ENCODE assay signal across 8 mouse cellular contexts in genomic region chr7:118584926-118585325, GRCm38 (mm10). TPM values are rescaled to one million over a fixed set of nuclear protein-coding genes. Genes with fewer than 3 reads are reported as not detected.
DNase-seq lines count a peak whose midpoint lies in the region; ATAC-seq and TF ChIP-seq lines count a peak whose summit lies in the region.

No protein-coding gene starts in this region.

- no peak for DNase-seq in lung, embryonic 14.5 days
- DNase-seq in lung, postnatal 36 days: no peak
- no peak for DNase-seq in limb, embryonic 11.5 days (ENCODE audit: low spot score)
- DNase-seq in adrenal gland, adult 18-20 months (ENCODE audit: low spot score in 2 of 2): no peak
- no peak for DNase-seq in thymus, postnatal 4 days

- H3K27ac ChIP-seq in lung, embryonic 14.5 days (ENCODE audit: low read depth): no peak overlapping the region
- peak overlapping the region; percentile 69; the same call in 1 of the 2 replicates for H3K27ac ChIP-seq in forebrain, embryonic 13.5 days
- H3K27ac ChIP-seq in limb, embryonic 11.5 days (replicated peaks; ENCODE audit: low read depth, low read length): no peak overlapping the region
- peak overlapping the region; percentile 57; the same call in 1 of the 2 replicates for H3K27ac ChIP-seq in neural tube, embryonic 15.5 days (replicated peaks)

- WGBS in lung, embryonic 14.5 days: 54% methylated on average over 5 of the region's 5 CpGs
- WGBS in forebrain, embryonic 13.5 days: 66% methylated on average over 5 of the region's 5 CpGs
- 73% methylated on average over 5 of the region's 5 CpGs for WGBS in limb, embryonic 11.5 days
- WGBS in neural tube, embryonic 15.5 days: 65% methylated on average over 5 of the region's 5 CpGs

- H3K27me3 ChIP-seq in lung, embryonic 14.5 days (ENCODE audit: insufficient read depth, low read length): no peaks in the 10 kb centered on the region
- no peaks in the 10 kb centered on the region for H3K27me3 ChIP-seq in forebrain, embryonic 13.5 days
- no peaks in the 10 kb centered on the region for H3K27me3 ChIP-seq in limb, embryonic 11.5 days (ENCODE audit: control insufficient read depth, insufficient read depth, low read length)
- H3K27me3 ChIP-seq in neural tube, embryonic 15.5 days (replicated peaks): no peaks in the 10 kb centered on the region

- peak overlapping the region; percentile 94 for H3K4me2 ChIP-seq in lung, embryonic 14.5 days
- peak overlapping the region; percentile 74 for H3K4me2 ChIP-seq in forebrain, embryonic 13.5 days
- H3K4me2 ChIP-seq in limb, embryonic 11.5 days (ENCODE audit: low read depth, severe bottlenecking): peak overlapping the region; percentile 93
- H3K4me2 ChIP-seq in neural tube, embryonic 15.5 days: peak overlapping the region; percentile 81

- peak overlapping the region; percentile 57 for H3K4me3 ChIP-seq in lung, embryonic 14.5 days (ENCODE audit: low read depth, low read length)
- H3K4me3 ChIP-seq in forebrain, embryonic 13.5 days: peak overlapping the region; percentile 68
- H3K4me3 ChIP-seq in limb, embryonic 11.5 days (ENCODE audit: low read depth, low read length): peak overlapping the region; percentile 62
- peak overlapping the region; percentile 62 for H3K4me3 ChIP-seq in neural tube, embryonic 15.5 days (replicated peaks)

- 0 out of 2 replicates have a peak, but pooled peaks cover 2% of the 10 kb centered on the region for H3K4me1 ChIP-seq in lung, embryonic 14.5 days (ENCODE audit: insufficient read depth)
- peaks cover 35% of the 10 kb centered on the region for H3K4me1 ChIP-seq in forebrain, embryonic 13.5 days
- 0 out of 2 replicates have a peak, but pooled peaks cover 3% of the 10 kb centered on the region for H3K4me1 ChIP-seq in limb, embryonic 11.5 days (ENCODE audit: control insufficient read depth, insufficient read depth, low read length)
- peaks cover 10% of the 10 kb centered on the region for H3K4me1 ChIP-seq in neural tube, embryonic 15.5 days

- H3K9me3 ChIP-seq in lung, embryonic 14.5 days (ENCODE audit: low read depth, low read length): no peaks in the 10 kb centered on the region
- peaks cover 9% of the 10 kb centered on the region for H3K9me3 ChIP-seq in forebrain, embryonic 13.5 days (replicated peaks)
- no peaks in the 10 kb centered on the region for H3K9me3 ChIP-seq in limb, embryonic 11.5 days (ENCODE audit: control insufficient read depth, low read length)
- no peaks in the 10 kb centered on the region for H3K9me3 ChIP-seq in neural tube, embryonic 15.5 days (replicated peaks)

- ATAC-seq in lung, embryonic 14.5 days (ENCODE audit: insufficient read depth): peak; percentile 37; the same call in 1 of the 2 replicates
- ATAC-seq in forebrain, embryonic 13.5 days: peak; percentile 37; the same call in 1 of the 2 replicates
- peak; percentile 23; the same call in 1 of the 2 replicates for ATAC-seq in limb, embryonic 11.5 days (ENCODE audit: insufficient number of reproducible peaks, low FRiP score, low TSS enrichment, low read depth)
- 0 out of 2 replicates have a peak, but pooled peaks have one; percentile 32 for ATAC-seq in neural tube, embryonic 15.5 days (ENCODE audit: low FRiP score)
- no peak for ATAC-seq in erythroblast, adult 5-6 weeks (replicated peaks; ENCODE audit: low FRiP score, poor library complexity, severe bottlenecking)

- no peak for TF ChIP-seq CTCF in lung, embryonic 14.5 days (IDR thresholded peaks at IDR 0.05; ENCODE audit: low read depth)

- peak overlapping the region; percentile 66; the same call in 1 of the 2 replicates for H3K9ac ChIP-seq in lung, embryonic 14.5 days
- no peak overlapping the region for H3K9ac ChIP-seq in forebrain, embryonic 13.5 days
- H3K9ac ChIP-seq in limb, embryonic 11.5 days (ENCODE audit: low read length): no peak overlapping the region
- no peak overlapping the region for H3K9ac ChIP-seq in neural tube, embryonic 15.5 days (replicated peaks)

- H3K36me3 ChIP-seq in lung, embryonic 14.5 days (ENCODE audit: insufficient read depth): no peaks in the 10 kb centered on the region
- peaks cover 17% of the 10 kb centered on the region for H3K36me3 ChIP-seq in forebrain, embryonic 13.5 days (ENCODE audit: poor library complexity, severe bottlenecking)
- no peaks in the 10 kb centered on the region for H3K36me3 ChIP-seq in limb, embryonic 11.5 days (ENCODE audit: control insufficient read depth, insufficient read depth, low read length)
- H3K36me3 ChIP-seq in neural tube, embryonic 15.5 days: no peaks in the 10 kb centered on the region

RNA-seq across cellular contexts. Expression of gene Tmc7, which starts 0.4 kb away (rescaled TPM):
- 1.7 and 2.2 TPM in 2 replicates for polyA plus RNA-seq in lung, embryonic 14.5 days (2014; fragmentation: Nextera tagmentation; extraction: Ambion mirVana)
- polyA plus RNA-seq in forebrain, embryonic 13.5 days (2015; fragmentation: Nextera tagmentation; extraction: Ambion mirVana): 8.4 and 8.8 TPM in 2 replicates
- polyA plus RNA-seq in limb, embryonic 11.5 days (2014; fragmentation: Nextera tagmentation; extraction: Ambion mirVana): 4.4 and 4.6 TPM in 2 replicates
- polyA plus RNA-seq in neural tube, embryonic 15.5 days (2015; fragmentation: Nextera tagmentation; extraction: Ambion mirVana): 5.5 and 6.2 TPM in 2 replicates
- total RNA-seq in adrenal gland, adult 18-20 months (2021): 1 to 10 TPM in 1 of 2 experiments, under 1 TPM in 1; 0.36 to 1.3 TPM
- total RNA-seq in erythroblast, adult 5-6 weeks (2015; ENCODE audit: low replicate concordance): not detected in 2 replicates
- total RNA-seq in erythroblast, adult 5-6 weeks (2017; ENCODE audit: low replicate concordance): 0.14 TPM in 1 of 2 replicates, not detected in the other

RNA-seq across cellular contexts. Expression of gene Tmc5, which starts 12.2 kb away (rescaled TPM):
- polyA plus RNA-seq in lung, embryonic 14.5 days (2014; fragmentation: Nextera tagmentation; extraction: Ambion mirVana): 0.08 TPM in 1 of 2 replicates, not detected in the other
- polyA plus RNA-seq in forebrain, embryonic 13.5 days (2015; fragmentation: Nextera tagmentation; extraction: Ambion mirVana): 0.28 and 0.37 TPM in 2 replicates
- not detected in 2 replicates for polyA plus RNA-seq in limb, embryonic 11.5 days (2014; fragmentation: Nextera tagmentation; extraction: Ambion mirVana)
- polyA plus RNA-seq in neural tube, embryonic 15.5 days (2015; fragmentation: Nextera tagmentation; extraction: Ambion mirVana): 0.33 and 1.8 TPM in 2 replicates
- under 1 TPM in 1 of 2 experiments, not detected in 1; 0.06 TPM for total RNA-seq in adrenal gland, adult 18-20 months (2021)
- not detected in 2 replicates for total RNA-seq in erythroblast, adult 5-6 weeks (2015; ENCODE audit: low replicate concordance)
- not detected in 2 replicates for total RNA-seq in erythroblast, adult 5-6 weeks (2017; ENCODE audit: low replicate concordance)

RNA-seq across cellular contexts. Expression of gene Coq7, which starts 51.8 kb away (rescaled TPM):
- 117 and 132 TPM in 2 replicates for polyA plus RNA-seq in lung, embryonic 14.5 days (2014; fragmentation: Nextera tagmentation; extraction: Ambion mirVana)
- 109 and 119 TPM in 2 replicates for polyA plus RNA-seq in forebrain, embryonic 13.5 days (2015; fragmentation: Nextera tagmentation; extraction: Ambion mirVana)
- 106 and 111 TPM in 2 replicates for polyA plus RNA-seq in limb, embryonic 11.5 days (2014; fragmentation: Nextera tagmentation; extraction: Ambion mirVana)
- polyA plus RNA-seq in neural tube, embryonic 15.5 days (2015; fragmentation: Nextera tagmentation; extraction: Ambion mirVana): 107 and 113 TPM in 2 replicates
- total RNA-seq in adrenal gland, adult 18-20 months (2021): 10 to 100 TPM; 38.7 to 56.5 TPM
- 8.5 and 8.6 TPM in 2 replicates for total RNA-seq in erythroblast, adult 5-6 weeks (2015; ENCODE audit: low replicate concordance)
- 2.2 and 5.3 TPM in 2 replicates for total RNA-seq in erythroblast, adult 5-6 weeks (2017; ENCODE audit: low replicate concordance)

Comparison
In these comparisons a context has a peak if more than half of its experiments do, and no peak if none do; other contexts are left out.
1. H3K27ac ChIP-seq: peak in forebrain, embryonic 13.5 days (single experiment) and neural tube, embryonic 15.5 days (single experiment); none in lung, embryonic 14.5 days (single experiment) and limb, embryonic 11.5 days (single experiment).
2. Peak in every context shown above with its lines, with median percentiles within 50 percentile points of each other: H3K4me2 ChIP-seq and H3K4me3 ChIP-seq.